Mouse (Mus musculus) 3134 (cell line): ENCODE results near the gene Col15a1.
A peak's percentile ranks its signal among the peaks of the same experiment; 100 is the strongest.

Experiments
- DNase-seq: peaks from one replicate; pipeline ENCODE4 v3.0.0-alpha.2; 2011; ENCODE audit warnings: low spot score; ENCODE audit not compliant: insufficient read length; ENCODE audit errors: extremely low read depth

The Col15a1 gene

DNA sequence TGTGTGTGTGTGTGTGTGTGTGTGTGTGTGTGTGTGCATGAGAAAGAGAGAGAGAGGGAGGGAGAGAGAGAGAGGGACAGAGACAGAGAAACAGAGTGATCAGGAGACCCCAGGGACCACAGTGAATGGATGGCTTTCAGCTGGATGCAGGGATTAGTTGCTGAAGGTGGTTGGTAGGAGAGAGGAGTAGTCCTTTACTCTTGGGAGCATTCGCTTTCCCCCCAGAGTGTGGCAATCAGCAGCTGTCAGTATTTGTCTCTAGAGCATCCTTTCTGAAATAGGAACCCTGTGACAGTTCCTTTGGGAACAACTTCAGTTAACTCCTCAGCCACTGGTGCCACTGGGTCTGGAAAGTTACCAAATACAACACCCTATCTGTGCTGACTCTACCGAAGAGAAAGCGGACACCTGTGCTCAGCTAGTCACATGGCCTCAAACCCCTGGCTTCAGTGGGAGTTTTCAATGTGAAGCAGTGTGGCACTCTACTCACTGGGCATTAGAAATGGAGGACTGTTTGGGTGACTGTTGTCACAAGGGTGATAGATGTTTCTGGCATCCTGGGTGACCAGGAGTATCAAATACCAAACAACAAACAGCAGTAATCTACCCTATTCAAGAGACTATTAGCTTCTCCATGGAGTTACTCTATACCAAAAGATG, 129.1 kb downstream of the Col15a1 start:
- DNase-seq = no peak

DNA sequence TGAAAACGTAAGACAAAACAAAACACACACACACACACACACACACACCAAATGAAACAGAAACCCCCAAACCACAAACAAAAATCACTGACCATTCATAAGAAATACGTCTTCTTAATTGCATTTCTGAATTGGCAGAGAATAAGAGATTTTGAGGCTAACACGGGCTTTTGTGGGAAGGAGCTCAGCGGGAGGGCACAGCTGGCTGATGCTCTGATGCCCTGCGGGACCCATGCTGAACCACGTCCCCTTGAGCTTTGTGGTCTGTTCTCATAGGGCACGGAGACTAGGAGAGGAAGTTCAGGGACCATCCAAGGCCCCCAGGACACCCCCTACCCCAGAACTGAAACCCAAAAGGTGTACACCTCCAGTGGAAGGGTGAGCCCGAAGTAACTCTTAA, 134.7 kb downstream of the Col15a1 start:
- no peak for DNase-seq

- DNase-seq = no peak
These were observed 139.1 kb downstream of the Col15a1 start for GRCm38 (mm10) chr4:47347022-47347421.

DNA sequence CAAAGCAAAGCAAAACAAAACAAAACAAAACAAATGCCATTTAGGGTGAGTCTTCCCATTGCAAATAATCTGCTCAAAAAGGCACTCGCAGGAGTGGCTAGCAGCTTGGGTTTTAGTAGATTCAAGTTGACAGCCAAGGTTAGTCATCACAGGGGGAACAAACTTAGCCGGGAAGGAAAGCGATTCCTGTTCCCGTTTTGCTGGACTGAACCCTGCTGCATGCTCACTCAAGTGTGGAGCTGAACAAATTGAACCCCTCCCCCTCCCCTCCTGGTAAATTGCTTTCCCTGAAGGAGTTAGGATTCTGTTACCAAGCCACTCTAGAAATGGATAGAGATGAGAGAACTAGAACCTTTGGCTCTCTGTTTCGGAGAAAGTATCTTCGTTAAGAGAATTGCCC, 141.8 kb downstream of the Col15a1 start:
- DNase-seq = no peak

- DNase-seq = peak; percentile 34
These were observed 143.6 kb downstream of the Col15a1 start for GRCm38 (mm10) chr4:47351386-47352049.

DNA sequence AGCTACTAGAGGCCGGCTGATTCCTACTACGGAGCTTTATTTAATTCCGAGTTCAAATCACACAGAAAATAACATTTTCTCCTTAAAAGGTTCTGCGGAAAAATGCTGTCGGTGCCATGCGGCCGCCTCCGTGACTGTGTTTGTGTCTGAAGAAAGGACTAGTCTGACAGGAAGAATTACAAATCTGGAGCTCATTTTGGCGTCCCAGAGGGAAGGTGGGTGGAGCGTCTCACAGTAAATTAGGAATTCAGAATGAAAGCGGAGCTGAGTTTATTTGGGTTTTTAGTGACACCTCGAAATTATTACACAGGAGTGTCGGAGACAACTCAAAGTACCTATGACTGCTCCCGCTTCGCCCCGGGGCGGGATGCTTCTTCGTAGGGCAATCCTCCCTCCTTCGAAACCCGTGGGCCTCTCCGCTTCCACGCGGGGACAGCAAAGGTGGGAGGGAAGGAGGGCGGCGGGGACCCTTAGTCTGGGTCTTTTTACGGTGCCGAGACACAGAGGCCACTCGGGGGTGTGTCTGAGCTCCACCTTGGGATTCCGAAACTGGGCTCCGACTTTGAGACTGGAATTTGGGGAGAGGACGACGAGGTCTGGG, 144.2 kb downstream of the Col15a1 start:
- DNase-seq = no peak

DNA sequence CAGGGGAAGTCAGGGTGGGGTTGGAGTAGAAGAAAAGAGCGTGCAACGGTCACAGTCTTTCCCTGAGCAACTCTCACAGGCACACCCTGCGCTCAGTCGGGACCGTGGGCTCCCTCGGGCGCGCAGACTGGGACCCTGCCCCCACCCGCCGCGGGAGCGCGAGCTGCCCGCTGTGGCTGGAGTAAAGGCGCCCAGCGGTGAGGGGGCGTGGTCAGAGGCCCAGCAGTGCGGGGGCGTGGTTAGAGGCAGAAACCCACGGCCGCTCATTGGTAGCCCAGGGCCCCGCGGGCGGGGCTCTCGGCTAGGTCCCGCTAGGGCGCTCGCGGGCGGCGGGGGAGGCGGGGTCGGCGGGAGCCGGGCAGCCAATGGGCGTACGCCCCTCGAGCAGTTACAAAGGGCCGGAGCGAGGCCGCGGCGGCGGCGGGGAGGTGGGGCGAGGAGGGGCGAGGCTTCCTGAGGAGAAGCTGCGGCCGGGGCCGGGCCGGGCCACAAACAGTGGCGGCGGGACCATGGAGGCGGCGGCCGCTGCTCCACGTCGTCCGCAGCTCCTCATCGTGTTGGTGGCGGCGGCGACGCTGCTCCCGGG, 144.9 kb downstream of the Col15a1 start, which contains the start of gene Tgfbr1:
Gene Tgfbr1, plus strand, starts transcription at position 420 of the 586 bp plus-strand sequence.
- DNase-seq = peak; percentile 99

GRCm38 (mm10) chr4:47353416-47354111, 145.6 kb downstream of the Col15a1 start:
- no peak for DNase-seq

DNA sequence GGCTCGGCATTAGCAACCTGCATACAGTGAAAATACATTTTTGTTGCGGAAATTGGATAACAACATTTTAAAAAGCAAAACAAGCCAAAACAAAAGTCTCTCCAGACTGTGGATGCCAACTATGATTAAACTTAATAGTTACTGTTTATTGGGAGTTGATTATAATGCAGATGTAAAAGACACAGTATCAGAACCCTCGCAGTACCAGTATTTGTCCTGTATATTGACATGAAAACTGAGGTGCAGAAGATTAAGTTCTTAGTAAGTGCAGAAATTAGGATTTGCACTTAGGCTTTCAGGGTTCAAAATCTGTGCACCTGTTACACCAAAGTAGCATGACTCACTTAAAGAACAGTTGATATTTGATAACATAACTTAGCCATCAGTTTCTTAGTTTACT, 146.3 kb downstream of the Col15a1 start:
- no peak for DNase-seq

- DNase-seq = no peak
These were observed 154.7 kb downstream of the Col15a1 start for GRCm38 (mm10) chr4:47362662-47363061.
